Mouse (Mus musculus): ENCODE results near the gene Dpysl5.

Dpysl5 gene

DNA sequence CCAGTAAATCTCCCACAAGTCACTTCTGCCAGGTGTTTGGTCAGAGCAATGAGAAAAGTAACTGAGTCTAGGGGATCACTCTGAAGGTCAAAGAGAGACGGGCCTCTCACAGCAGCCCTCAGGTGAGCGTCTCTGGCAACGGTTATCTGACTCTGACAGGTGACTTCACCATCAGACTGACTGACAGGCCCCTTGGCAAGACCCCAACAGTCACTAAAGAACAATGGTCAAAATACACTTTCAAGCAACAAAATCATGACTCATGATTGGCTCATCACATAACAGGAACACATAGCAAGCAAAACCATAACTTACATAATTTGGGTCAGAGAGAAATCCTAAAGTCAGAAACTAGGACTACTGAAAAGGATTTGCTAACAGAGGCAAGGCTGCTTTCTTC lies 9.5 kb upstream of the Dpysl5 start:
- DNase-seq (ENCODE audit: low read depth in 2 of 2, low spot score in 2 of 2), result no peak

DNA sequence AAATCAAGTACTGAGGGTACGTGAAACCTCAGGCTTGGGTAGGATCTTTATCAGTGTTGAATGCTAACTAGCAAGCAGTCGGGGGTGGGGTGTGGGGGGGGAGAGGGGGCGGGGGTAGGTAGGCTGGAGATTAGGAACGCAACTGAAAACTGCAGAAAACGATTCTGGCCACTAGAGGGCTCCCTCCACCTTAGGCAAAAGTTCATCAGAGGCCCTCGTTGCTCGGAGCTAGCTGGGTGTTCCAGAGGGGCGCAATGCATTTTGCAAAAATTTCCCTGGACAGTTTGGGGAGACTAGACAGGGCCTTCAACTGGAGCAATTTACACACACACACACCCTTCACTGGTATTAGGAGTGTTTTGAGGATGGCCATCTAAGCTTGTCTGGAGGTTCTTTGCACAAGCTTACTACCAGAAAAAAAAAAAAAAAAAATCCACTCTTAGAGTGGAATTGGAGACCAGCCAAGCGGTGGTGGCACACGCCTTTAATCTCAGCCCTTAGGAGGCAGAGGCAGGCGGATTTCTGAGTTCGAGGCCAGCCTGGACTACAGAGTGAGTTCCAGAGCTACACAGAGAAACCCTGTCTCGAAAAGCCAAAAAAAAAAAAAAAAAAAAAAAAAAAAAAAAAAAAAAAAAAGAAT lies 1.5 kb upstream of the Dpysl5 start:
- DNase-seq (ENCODE audit: low read depth in 2 of 2, low spot score in 2 of 2), result peak; percentile 45 to 69

DNA sequence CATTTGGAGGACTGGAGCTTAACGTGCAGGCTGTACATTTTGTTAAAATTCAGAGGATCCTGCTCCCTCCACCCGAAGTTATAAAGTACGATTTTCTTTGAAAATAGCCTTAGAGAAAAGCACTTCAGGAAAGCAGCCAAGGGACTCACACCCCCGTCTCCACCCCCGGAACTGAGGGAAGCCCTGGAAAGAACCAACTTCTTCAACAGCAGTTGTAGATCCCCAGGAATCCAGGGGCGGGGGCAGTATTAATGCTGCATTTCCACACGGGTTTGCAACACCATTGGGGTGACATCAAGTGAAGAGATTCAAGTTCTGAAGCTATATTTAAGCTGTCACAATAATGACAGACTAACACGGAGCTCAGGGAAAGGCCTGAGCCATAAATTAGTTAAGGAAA lies 878 bp upstream of the Dpysl5 start:
- DNase-seq (ENCODE audit: low read depth in 2 of 2, low spot score in 2 of 2), result no peak

DNA sequence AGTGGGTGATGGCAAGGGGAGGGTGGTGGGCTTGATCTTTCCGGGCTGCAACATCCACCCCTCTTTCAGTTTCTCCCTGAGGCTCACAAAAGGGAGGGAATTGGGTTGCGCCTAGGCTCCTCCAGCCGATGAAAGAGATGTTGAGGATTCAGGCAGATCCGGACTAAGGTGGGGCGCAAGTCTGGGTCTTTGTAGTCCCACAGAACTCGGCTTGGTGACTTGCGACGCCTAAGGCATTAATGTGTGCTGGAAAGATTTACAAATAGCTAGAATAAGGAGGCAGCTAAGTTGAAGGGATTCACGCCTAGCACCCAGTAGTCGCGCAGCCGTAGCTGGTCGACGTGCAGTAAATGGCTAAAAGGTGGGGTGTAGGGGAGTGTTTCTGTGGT lies 632 bp downstream of the Dpysl5 start:
- DNase-seq (ENCODE audit: low read depth in 2 of 2, low spot score in 2 of 2), result no peak

DNA sequence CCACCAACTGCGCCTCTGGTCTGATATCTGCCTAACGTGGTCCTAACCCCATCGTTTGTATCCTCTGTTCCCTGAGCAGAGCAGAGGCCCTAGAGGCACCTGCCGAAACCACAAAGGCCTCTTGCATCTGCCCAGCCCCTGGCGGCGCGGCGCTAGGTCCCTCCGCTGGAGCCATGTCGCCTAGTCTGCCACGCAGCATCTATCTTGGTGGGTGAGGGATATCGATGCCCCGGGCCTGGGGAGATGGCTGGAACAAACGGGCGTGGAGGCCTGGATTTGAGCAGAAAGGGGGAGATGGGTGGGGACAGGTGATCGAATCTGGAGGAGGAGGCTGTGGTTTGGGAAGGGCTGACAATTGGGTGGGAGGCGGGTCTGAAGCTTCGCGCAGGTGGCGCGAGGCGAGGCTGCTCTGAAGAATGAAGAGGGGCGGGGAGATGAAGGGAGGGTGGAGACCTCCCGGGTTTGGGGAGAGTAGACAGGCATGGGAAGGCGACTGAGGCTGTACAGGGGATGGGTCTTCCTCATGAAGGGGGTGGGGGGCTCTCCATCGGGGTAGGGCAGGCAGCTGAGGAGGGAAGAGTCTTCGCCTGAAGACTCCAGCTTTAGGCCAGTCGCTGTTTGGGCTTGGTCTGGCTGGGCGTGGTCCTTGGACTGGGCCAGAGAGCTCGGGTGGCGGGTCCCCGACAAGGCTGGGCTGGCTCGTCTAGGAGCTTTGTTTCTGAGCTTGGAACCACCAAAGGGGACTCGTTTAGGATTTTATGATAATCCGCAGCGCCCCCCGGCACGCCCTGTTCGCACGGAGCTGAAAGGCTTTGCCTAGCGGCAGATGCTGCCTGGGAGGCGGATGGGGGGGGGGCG lies 1.3 kb downstream of the Dpysl5 start:
- peak in 1 of 2 experiments; percentile 4 for DNase-seq (ENCODE audit: low read depth in 2 of 2, low spot score in 2 of 2)

DNA sequence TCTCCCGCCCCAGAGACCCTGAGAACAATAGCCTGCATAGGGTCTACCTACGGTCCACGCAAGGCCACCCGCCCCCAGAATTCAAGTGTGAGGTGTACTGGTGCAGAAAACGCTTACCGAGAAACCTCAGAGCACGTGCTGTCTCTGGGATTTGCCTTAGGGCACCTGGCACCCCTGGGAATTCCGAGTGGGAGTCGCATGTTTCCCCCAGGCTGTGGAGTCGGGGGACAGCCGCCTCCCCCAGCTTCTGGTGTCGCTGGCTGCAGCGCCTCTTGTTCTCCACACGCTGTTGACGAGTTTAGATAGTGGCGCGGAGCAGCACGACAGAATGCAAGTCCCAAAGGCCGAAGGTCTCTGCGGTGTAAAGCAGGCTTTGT lies 1.9 kb downstream of the Dpysl5 start:
- no peak for DNase-seq (ENCODE audit: low read depth in 2 of 2, low spot score in 2 of 2)

DNA sequence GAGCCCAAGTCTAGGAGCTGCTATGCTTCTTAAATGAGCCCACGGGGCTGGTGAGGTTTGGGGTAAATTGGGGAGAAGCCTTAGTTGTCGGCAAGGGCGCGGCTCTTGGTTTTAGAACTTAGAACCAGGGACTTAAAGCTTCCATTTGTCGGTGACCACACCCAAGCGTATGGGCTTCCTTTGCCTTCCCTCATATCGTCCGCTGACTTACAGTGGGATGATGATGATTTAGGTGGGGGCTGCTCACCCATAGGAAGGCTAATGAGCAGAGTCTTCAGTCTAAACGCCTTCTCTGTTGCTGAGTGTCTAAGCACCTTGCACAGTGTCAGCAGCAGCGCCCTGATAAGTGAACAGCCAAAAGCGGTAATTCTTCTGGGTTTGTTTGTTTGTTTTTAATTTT lies 2.3 kb downstream of the Dpysl5 start:
- no peak for DNase-seq (ENCODE audit: low read depth in 2 of 2, low spot score in 2 of 2)

DNA sequence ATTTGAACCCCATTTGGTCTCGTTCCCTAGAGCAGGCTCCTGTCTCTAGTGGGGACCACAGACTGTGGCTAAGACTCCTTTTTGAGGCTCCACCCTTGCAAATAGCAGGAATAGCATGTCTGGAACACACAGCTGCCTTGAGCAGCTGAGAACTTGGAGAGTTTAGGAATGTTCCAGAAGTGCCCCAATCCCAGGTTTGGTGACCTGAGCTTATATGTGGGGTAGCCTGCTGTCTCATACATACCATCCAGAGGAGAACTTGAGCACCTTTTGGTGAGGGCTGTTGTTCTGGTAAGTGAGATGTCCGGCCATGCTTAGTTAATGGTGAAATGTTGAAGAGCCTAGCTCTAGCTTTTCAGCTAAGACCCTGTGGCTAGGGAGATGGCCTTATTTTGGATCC lies 4.9 kb downstream of the Dpysl5 start:
- DNase-seq (ENCODE audit: low read depth in 2 of 2, low spot score in 2 of 2), result no peak

DNA sequence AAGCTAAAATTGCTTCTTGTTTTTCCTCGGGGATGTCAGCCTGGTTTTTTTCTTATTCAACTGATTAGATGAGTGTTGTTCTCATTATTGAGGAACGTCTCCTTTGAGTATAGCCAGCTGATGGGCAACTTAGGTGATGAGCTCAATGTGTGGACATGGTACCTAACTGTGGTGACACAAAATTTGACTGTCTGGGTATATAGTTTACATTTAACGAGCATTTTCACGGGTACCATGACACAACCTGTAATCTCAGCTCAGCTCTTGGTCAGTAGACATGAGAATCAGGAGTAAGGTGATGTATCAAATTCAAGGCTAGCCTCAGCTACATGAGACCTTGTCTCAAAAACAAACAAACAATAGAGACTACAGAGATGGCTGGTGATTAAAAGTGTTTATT lies 6.1 kb downstream of the Dpysl5 start:
- DNase-seq (ENCODE audit: low read depth in 2 of 2, low spot score in 2 of 2), result no peak

DNA sequence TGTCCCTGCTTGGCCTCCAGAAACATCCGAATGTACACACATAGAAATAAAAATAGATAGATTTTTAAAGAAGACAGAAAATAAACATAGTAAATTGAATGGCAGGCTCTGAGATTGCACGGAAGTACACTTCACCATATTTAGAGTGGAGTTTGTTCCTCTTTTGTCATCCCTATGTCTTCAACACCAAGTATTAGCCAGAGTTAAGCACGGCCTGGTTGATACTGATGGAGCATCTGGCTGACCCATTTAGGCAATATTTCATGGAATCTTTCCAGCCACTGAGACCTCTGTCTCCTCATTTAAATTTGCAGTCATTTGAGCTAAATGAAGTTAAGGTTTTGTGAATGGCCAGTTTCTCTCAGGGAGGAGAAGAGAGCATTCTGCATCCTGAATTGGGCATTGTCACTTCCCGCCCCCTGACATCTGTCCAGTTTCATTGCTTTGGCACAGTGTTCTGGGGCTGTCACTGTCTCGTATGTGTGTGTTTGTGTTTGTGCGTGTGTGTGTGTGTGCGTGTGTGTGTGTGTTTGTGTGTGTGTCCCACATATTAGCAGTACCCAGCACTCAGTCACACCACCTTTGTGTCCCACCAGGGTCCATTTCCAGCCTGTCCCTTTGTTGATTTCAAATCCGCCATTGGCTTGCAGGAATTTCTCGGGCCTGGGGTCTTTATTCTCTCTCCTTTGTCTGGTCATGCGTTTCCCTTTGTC lies 6.8 kb downstream of the Dpysl5 start:
- DNase-seq (ENCODE audit: low read depth in 2 of 2, low spot score in 2 of 2), result no peak

DNA sequence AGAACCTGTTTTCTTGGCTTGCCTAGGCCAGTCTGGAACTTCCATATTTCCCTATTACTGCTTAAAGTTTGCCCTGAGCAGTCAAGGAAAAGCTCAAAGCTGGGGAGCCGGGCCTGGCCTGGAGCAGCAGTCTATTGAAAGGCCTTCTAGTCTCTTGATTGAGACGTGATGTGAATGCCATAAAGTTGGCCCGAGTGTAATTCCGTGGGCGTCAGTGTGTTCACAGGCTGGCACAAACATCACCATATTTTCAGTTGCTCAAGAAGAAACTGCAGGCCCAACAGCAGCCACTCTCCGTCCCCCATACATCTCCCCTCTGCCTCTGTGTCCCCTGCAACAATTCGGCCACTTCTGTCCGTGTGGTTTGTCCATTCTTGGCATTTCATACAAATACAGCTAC lies 10.6 kb downstream of the Dpysl5 start:
- DNase-seq (ENCODE audit: low read depth in 2 of 2, low spot score in 2 of 2), result no peak

DNA sequence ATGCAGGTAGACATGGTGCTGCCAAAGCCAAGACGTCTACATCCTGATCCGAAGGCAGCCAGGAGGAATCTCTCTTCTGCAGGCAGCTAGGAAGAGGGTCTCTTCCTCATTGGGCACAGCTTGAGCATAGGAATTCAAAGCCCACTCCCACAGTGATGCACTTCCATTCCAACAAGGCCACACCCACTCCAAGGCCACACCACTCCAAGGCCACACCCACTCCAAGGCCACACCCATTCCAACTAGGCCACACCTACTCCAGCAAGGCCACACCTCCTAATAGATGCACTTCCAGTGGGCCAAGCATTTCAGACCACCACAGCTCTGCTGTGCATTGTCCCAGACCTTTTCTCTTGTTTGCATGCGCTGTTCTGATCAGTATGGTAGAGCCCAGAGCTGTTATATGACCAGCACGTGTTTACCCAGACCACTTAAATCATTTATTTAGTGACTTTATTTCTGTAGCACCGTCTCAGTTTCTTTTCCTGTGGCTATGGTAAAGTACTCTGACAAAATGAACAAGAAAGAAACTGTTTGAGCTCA lies 14.9 kb downstream of the Dpysl5 start:
- DNase-seq (ENCODE audit: low read depth in 2 of 2, low spot score in 2 of 2), result no peak

DNA sequence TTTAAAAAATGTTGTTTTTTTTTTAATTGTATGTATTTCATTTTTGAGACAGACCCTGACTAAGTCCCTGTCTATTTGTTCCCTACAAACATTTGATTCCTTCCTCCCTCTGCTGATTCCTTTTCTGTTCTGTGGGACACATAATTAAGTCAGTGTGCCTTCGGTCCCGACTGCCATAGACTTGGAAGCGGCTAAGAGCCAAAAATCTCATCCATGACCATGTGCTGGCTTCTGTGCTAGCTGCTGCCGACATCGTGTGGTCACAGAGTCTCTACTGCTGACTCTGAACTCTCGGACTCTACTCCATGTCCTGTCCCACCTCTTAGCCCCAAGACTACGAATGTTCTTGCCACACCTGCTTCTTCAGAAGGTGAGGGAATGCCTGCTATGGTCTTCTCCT lies 21.1 kb downstream of the Dpysl5 start:
- DNase-seq (ENCODE audit: low read depth in 2 of 2, low spot score in 2 of 2), result no peak

DNA sequence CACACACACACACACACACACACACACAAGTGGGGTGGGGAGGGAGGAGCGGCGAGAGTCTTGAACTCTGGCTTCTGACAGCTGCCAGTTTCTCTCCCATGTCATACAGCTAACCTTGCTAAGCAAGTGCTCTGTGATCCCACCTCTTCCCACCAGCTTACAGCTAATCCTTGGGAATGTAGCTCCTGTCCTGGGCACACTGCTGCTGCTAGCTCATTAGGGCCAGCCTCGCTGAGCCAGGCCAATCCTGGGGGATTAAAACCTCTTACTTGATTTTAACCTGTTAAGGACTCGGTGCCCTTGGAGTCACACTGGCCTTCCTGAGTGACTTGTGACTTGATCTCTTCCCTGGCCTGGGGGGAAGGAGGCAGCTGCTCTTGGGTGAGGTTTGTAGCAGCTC lies 23.3 kb downstream of the Dpysl5 start:
- no peak for DNase-seq (ENCODE audit: low read depth in 2 of 2, low spot score in 2 of 2)

DNA sequence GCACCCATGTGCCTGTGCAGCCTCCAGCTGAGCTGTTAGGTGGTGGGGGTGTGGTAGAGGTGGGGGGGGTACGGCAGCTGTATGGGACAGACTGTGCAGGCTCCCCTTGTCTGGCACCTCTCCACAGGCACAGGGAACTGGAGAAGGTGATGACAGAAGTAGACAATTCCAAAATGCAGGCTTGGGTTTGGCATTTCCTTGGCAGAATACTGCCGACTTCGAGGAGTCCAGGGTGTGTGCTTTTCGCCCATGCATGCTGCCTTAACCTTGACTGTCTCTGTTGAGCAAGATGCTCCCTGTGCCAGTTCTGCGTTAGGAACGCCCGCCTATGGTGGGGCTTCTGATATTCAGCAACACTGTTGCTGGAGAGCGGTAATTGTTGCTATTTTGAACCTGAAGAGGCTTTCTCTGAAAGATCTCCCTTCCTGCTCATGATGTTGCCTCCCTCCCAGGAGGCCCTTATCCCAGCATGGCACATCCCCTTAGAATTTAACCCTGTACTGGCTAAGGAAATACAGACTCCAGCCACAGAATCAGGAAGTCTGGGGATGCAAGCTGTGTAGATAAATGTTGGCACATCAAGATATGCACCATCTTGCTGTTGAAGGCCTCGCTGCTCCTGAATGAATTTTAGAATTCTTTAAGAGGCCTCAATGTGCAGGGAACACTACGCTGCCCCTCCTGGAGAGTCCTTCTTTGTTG lies 26.9 kb downstream of the Dpysl5 start:
- DNase-seq (ENCODE audit: low read depth in 2 of 2, low spot score in 2 of 2), result no peak

DNA sequence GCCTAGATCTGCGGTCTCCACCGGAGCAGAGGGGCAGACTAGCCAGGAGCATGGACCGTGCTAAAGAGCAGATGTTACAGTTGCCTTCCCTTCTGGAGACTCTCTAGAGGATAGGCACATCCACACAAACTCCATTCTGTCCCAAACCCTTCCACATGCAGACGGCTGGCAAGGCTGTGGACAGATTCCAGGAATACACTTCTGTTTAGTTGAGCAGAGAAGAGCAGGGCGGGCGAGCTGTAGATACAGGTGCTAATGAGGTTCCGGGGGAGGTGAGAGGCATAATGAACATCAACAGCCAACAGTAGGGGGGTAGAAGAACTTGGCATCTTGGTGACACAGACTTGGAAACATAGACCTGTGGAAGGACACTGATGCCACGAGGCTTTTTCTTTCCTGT lies 28.2 kb downstream of the Dpysl5 start:
- DNase-seq (ENCODE audit: low read depth in 2 of 2, low spot score in 2 of 2), result no peak

DNA sequence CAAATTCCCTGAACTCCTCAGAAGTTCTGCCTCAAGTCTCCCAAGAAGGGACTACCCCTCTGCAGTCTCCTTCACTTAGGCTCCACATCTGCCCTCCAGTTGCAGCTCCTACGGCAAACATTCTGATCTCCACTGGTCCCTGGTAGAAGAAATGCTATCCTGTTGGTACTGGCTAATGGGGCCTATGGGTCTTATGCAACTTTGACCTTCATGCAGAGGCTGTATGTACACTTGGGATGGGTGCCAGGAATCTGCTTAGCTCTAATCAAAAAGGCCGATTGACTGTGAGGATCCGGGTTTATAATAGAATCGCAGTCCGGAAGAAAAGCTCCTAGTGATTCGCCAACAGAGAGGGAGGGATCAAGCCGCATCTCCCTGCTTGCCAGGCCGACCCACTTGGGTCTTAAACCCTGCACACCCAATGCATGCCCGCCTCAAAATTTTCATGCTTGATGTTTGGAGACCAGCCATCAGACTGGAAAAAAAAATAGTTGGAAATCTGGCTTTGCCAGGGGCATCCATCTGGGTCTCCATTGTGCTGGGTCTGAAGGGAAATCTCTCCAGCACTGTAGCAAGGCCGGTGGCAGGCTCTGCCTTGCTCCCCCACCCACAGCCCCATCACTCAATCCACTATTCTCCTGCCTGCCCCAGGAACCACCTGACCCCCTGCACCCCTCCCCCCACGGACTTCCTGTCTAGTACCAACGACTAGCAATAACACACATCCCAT lies 38.4 kb downstream of the Dpysl5 start:
- no peak for DNase-seq (ENCODE audit: low read depth in 2 of 2, low spot score in 2 of 2)

DNA sequence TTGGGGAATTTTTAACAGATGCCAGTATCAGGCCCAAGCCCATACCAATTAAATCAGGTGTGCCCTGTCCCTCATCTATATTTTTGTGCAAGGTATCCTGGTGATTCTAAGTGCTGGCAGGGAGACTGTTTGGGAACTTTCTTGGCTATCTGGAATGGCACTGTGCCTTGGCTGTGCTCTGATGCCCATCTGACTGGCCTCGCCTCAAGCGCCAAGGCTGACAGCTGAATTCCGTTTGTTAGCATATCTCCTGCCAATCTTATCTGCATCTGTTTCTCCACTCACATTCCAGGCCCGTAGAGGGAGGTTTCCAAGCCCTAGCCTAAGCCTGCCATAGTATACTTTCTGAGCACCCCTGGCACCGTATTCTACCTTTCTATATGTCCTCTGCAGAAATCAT lies 39.7 kb downstream of the Dpysl5 start:
- no peak for DNase-seq (ENCODE audit: low read depth in 2 of 2, low spot score in 2 of 2)

DNA sequence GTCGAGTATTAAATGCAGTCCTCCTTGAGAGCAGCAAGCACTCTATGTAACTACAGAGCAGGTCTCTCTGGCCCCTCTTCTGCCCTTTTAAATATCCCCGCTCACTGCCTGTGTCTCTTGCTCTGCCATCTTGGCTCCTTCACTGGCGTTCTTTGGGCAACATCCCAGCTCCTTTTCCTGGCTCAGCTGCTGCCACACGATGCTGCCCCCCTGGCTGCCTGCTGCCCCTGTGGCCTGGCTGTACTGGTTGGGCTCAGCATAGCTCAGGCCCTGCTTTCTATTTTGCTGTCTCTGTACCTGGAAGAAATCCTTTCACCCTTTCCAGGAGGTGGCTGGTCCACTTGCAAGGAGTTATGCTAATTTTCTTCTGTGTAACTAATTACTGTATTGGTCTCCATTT lies 41.8 kb downstream of the Dpysl5 start:
- DNase-seq (ENCODE audit: low read depth in 2 of 2, low spot score in 2 of 2), result no peak

DNA sequence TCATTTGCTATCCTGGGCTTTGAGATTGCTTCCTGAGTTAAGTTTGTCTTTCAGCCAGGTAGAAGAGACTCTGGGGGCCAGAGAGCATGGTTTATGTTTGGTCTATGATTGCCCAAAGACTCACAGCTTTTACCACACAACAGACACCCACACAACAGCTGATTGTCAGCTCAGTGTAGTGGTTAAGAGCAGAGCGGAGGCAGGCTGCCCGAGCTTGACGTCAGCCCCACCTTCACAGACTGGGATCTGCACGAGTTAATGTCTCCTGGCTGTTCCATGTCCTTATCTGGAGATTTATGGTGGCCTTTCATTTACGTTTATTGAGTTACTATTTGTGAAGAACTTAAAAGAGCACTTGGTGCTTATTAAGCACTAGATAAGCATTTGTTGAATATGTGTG lies 43.9 kb downstream of the Dpysl5 start:
- DNase-seq (ENCODE audit: low read depth in 2 of 2, low spot score in 2 of 2), result no peak

All from CD8-positive naive resting alpha-beta T cell, adult 2 months (primary cell).